Mouse (Mus musculus): ENCODE results near the gene Gcc2.
"Not testable (repeated sequence)": the region's sequence is repeated elsewhere in the genome, so short reads cannot be mapped to it uniquely, and the experiment has no call there.

DNA sequence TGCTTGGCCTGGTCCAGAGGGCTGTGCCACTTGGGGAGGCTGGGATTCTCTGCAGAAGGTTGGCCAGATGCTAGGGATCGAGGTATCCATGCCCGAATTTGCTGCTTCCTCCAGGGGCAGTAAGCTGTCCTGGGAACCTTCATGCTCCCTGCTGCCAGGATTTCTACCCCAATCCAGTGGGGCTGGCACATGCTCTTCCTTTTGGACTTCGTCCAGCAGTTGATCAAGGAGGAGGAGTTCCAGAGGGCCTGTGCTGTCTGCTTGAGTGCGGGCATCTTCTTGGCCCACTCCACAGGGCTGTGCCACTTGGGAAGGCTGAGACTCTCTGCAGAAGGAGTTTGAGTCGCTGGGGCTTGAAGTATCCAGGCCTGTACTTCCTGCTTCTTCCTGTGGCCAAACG lies 32.1 kb upstream of the Gcc2 start:
- not testable (repeated sequence) for TF ChIP-seq GATA1 (IDR thresholded peaks at IDR 0.05; ENCODE audit: borderline replicate concordance, low read length); FLI1 (IDR thresholded peaks at IDR 0.05; ENCODE audit: low read length)
